Mouse (Mus musculus) heart, embryonic 16.5 days (tissue): ENCODE results near the gene 1700007K13Rik. TPM values are rescaled to one million over a fixed set of nuclear protein-coding genes. Genes with fewer than 3 reads are reported as not detected.

ENCODE experiments used
- ATAC-seq: fragments of 200-750 bp; cut with Nextera tagmentation; replicated peaks from 2 replicates; pipeline ENCODE4 v1.8.0; 2017; ENCODE audit warnings: moderate number of reproducible peaks; ENCODE audit not compliant: insufficient read depth, low FRiP score; ENCODE audit errors: extremely low read depth
- H3K27ac ChIP-seq: fragments of 300-500 bp; sonication (generic); 2 replicates; pipeline ENCODE4 v1.5.1; 2014; ENCODE audit warnings: mild to moderate bottlenecking, low read length, control low read depth, moderate library complexity
- H3K27me3 ChIP-seq: fragments of 300-500 bp; sonication (generic); 2 replicates; pipeline ENCODE4 v1.6.1; 2014; ENCODE audit warnings: low read length, mixed read lengths; ENCODE audit not compliant: control insufficient read depth, insufficient read depth
- H3K36me3 ChIP-seq: fragments of 300-500 bp; sonication (generic); 2 replicates; pipeline ENCODE4 v1.6.1; 2014; ENCODE audit not compliant: control insufficient read depth, insufficient read depth
- H3K4me1 ChIP-seq: fragments of 300-500 bp; sonication (generic); 2 replicates; pipeline ENCODE4 v1.6.1; 2014; ENCODE audit warnings: low read length, mixed read lengths; ENCODE audit not compliant: control insufficient read depth, insufficient read depth
- H3K4me2 ChIP-seq: fragments of 300-500 bp; sonication (generic); 2 replicates; pipeline ENCODE4 v1.6.1; 2014; ENCODE audit warnings: low read depth, mild to moderate bottlenecking, control low read depth, low read length
- H3K4me3 ChIP-seq: fragments of 300-500 bp; sonication (generic); 2 replicates; pipeline ENCODE4 v1.5.1; 2014; ENCODE audit warnings: mild to moderate bottlenecking, control low read depth, low read length
- H3K9ac ChIP-seq: fragments of 300-500 bp; sonication (generic); 2 replicates; pipeline ENCODE4 v1.6.1; 2014; ENCODE audit warnings: low read length, control low read depth
- H3K9me3 ChIP-seq: fragments of 300-500 bp; sonication (generic); replicated peaks from 2 replicates; pipeline ENCODE4 v1.6.1; 2016; ENCODE audit warnings: low read length; ENCODE audit not compliant: control insufficient read depth
- WGBS: fragments of 180-500 bp; shearing (Covaris S2); extraction: QIAGEN DNeasy Blood & Tissue Kit; methylation state at CpG from one replicate; pipeline ENCODE4 v1.1.7; 2014; 5-methylcytosine and 5-hydroxymethylcytosine counted together
- polyA plus RNA-seq: library from polyadenylated mRNA; unstranded; fragments of >200 nt; fragmentation: Nextera tagmentation; extraction: Ambion mirVana; gene quantifications from 2 replicates; pipeline ENCODE4 v1.2.1, GENCODE M21; 2015

1700007K13Rik gene
- polyA plus RNA-seq, 1 experiment from 2014 or later, result 0.71 TPM

DNA sequence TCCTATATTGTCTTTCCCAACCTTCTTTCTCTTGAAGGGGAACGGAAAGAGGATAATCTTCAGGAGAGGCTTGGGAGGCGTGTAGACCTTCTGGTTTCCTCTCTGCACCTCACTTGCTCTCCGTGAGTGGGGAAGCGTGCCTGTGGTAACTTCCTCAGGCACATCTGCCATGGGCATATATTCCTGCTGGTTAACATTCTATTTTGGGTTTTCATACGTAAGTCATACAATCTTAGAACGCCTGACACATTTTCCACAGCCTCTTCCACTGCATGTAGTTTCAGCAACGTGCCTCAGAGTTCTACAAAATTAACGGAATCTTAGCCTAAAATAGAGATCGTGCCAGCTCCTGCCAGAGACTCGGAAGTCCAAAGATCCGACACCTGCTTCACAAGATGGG is 30.7 kb downstream of the 1700007K13Rik start:
- no peak overlapping the region for H3K4me2 ChIP-seq
- no peak for ATAC-seq
- no peak overlapping the region for H3K27ac ChIP-seq
- H3K4me1 ChIP-seq, result no peaks in the 10 kb centered on the region
- no peaks in the 10 kb centered on the region for H3K36me3 ChIP-seq
- WGBS, result 76% methylated on average over 11 of the region's 11 CpGs
- H3K4me3 ChIP-seq, result no peak overlapping the region
- no peaks in the 10 kb centered on the region for H3K27me3 ChIP-seq
- H3K9me3 ChIP-seq, result no peaks in the 10 kb centered on the region
- H3K9ac ChIP-seq, result no peak overlapping the region

GRCm38 (mm10) chr2:28433512-28433911 is 32.6 kb downstream of the 1700007K13Rik start:
- H3K4me3 ChIP-seq, result no peak overlapping the region
- H3K27me3 ChIP-seq, result no peaks in the 10 kb centered on the region
- no peak overlapping the region for H3K9ac ChIP-seq
- no CpG with 5 or more reads among the region's 2 CpGs for WGBS
- H3K9me3 ChIP-seq, result no peaks in the 10 kb centered on the region
- H3K4me2 ChIP-seq, result no peak overlapping the region
- no peaks in the 10 kb centered on the region for H3K4me1 ChIP-seq
- ATAC-seq, result no peak
- H3K27ac ChIP-seq, result no peak overlapping the region
- no peaks in the 10 kb centered on the region for H3K36me3 ChIP-seq

GRCm38 (mm10) chr2:28432811-28433210 is 33.3 kb downstream of the 1700007K13Rik start:
- no peak overlapping the region for H3K4me2 ChIP-seq
- H3K9ac ChIP-seq, result no peak overlapping the region
- H3K4me3 ChIP-seq, result no peak overlapping the region
- no peak overlapping the region for H3K27ac ChIP-seq
- no peaks in the 10 kb centered on the region for H3K9me3 ChIP-seq
- no peaks in the 10 kb centered on the region for H3K4me1 ChIP-seq
- H3K27me3 ChIP-seq, result no peaks in the 10 kb centered on the region
- no peaks in the 10 kb centered on the region for H3K36me3 ChIP-seq
- 9% methylated on average over 1 of the region's 1 CpGs for WGBS
- ATAC-seq, result no peak

DNA sequence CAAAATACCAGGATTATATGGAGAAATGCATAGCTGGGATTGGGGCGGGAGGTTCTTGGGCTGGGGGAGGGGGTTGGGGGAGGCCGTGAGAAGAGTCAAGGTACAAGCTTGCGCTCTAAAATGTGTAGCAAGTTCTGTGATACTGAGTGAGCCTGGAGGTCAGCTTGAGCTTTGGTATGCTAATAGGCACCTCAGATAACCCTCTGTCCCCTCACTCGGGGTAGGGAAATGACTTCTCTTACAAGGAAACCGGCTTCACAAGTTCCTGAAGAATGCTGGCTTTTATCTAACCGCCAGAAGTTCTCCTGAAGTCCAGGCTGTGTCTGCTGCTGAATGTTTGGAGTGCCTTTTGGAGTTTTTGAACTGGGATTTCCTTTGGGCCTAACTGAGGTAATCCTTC is 35.3 kb downstream of the 1700007K13Rik start:
- WGBS, result 38% methylated on average over 6 of the region's 6 CpGs
- Histone ChIP-seq H3K4me2 (no peak overlapping the region), H3K27ac (no peak overlapping the region)

DNA sequence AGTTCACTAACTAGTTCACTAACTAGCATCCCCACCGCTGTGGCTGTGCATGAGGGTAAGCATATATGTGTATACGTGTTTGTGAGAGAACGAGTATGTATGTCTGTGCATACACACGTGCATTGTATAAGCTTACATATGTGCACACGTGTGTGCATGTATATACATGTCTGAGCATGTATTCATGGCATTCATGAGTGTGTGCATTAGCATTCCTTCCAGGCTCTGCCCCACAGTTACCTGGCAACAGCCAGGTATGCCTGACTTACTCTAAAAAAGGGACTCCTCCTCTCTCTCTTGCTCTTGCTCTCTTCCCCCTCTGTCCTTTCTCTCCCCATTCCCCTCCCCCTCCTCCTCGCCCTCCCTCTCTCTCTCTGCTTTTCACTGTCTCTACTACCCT is 38.9 kb downstream of the 1700007K13Rik start:
- no peaks in the 10 kb centered on the region for H3K27me3 ChIP-seq
- WGBS, result 82% methylated on average over 6 of the region's 6 CpGs
- H3K4me2 ChIP-seq, result no peak overlapping the region
- peaks cover 2% of the 10 kb centered on the region; the same call in 1 of the 2 replicates for H3K9me3 ChIP-seq
- no peaks in the 10 kb centered on the region for H3K4me1 ChIP-seq
- no peaks in the 10 kb centered on the region for H3K36me3 ChIP-seq
- no peak for ATAC-seq
- H3K9ac ChIP-seq, result no peak overlapping the region
- no peak overlapping the region for H3K4me3 ChIP-seq
- no peak overlapping the region for H3K27ac ChIP-seq

More for the DNA sequence above, 35.3 kb downstream of the 1700007K13Rik start:
- Histone ChIP-seq H3K4me3 (no peak overlapping the region), H3K9me3 (no peaks in the 10 kb centered on the region), H3K27me3 (no peaks in the 10 kb centered on the region), H3K4me1 (no peaks in the 10 kb centered on the region), H3K36me3 (no peaks in the 10 kb centered on the region), H3K9ac (no peak overlapping the region)
- no peak for ATAC-seq

DNA sequence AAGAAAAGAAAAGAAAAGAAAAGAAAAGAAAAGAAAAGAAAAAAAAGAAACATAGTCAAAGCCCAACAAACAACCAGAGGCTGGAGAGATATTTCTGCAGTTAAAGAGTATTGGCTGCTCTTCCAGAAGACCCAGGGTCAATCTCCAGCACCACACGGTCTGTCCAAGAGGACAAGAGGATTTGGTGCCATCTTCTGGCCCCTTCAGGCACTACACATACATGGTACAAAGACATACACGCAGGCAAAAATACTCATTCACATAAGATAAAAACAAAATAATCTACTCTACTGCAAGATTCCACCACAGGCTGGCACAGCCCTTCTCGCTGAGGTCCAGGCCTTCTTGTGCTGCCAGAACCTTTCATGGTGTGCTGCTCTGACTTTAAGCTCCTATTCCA is 43.0 kb downstream of the 1700007K13Rik start:
- Histone ChIP-seq H3K27ac (no peak overlapping the region), H3K36me3 (no peaks in the 10 kb centered on the region), H3K4me1 (no peaks in the 10 kb centered on the region), H3K4me2 (no peak overlapping the region), H3K27me3 (peaks cover 4% of the 10 kb centered on the region), H3K9me3 (peaks cover 2% of the 10 kb centered on the region; the same call in 1 of the 2 replicates), H3K9ac (no peak overlapping the region), H3K4me3 (no peak overlapping the region)
- ATAC-seq, result no peak
- WGBS, result 32% methylated on average over 3 of the region's 3 CpGs

DNA sequence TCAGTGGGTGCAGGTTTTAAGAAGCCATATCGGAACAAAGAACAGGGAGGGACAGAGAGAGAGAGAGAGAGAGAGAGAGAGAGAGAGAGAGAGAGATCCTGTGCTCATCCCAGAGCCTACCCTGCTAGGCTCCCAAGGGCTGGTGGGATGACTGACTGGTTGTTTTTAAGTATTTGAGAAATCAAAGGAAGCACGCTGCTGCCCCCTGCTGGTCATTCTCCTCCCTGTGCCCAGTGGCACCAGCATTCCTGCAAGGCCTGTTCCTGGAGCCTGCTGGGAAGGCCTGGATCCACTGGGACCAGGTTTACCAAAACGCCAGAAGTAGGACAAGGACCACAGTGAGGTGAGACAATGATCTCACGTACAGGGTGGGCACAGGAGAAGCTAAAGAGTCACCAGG is 46.2 kb downstream of the 1700007K13Rik start:
- H3K27me3 ChIP-seq, result peaks cover 4% of the 10 kb centered on the region
- H3K9ac ChIP-seq, result no peak overlapping the region
- no peaks in the 10 kb centered on the region for H3K36me3 ChIP-seq
- WGBS, result 13% methylated on average over 4 of the region's 4 CpGs
- H3K9me3 ChIP-seq, result peaks cover 2% of the 10 kb centered on the region; the same call in 1 of the 2 replicates
- H3K4me3 ChIP-seq, result no peak overlapping the region
- no peak overlapping the region for H3K27ac ChIP-seq
- no peak for ATAC-seq
- H3K4me2 ChIP-seq, result no peak overlapping the region
- peaks cover 14% of the 10 kb centered on the region for H3K4me1 ChIP-seq

DNA sequence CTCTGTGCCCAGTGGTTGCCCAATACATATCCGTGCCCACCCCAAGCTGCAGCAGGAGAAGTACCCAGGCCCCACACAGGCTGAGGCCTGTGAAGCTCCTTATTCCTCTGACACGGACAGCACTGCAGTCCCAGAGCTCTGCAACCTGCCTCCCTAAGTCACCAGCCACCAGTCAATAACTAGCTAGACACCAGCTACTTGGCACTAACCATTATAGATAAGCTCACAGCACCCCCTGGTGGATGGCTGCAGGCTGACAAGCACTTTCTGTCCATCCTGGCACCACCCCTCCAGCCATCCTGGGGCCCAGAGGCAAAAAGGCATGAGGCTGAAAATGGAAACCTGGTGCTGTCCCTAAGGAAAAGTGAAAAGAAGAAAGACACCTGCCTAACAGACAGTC is 48.1 kb downstream of the 1700007K13Rik start:
- Histone ChIP-seq H3K27ac (no peak overlapping the region), H3K4me3 (no peak overlapping the region), H3K9me3 (no peaks in the 10 kb centered on the region), H3K9ac (no peak overlapping the region), H3K4me2 (no peak overlapping the region), H3K4me1 (peaks cover 18% of the 10 kb centered on the region), H3K27me3 (peaks cover 4% of the 10 kb centered on the region), H3K36me3 (no peaks in the 10 kb centered on the region)
- ATAC-seq, result no peak
- 44% methylated on average over 2 of the region's 2 CpGs for WGBS

- 94% methylated on average over 1 of the region's 1 CpGs for WGBS
- no peaks in the 10 kb centered on the region for H3K9me3 ChIP-seq
- ATAC-seq, result no peak
These were observed 49.6 kb downstream of the 1700007K13Rik start for GRCm38 (mm10) chr2:28416511-28416910.

More at GRCm38 (mm10) chr2:28416511-28416910, 49.6 kb downstream of the 1700007K13Rik start:
- peaks cover 4% of the 10 kb centered on the region for H3K27me3 ChIP-seq
- H3K4me3 ChIP-seq, result no peak overlapping the region
- H3K4me2 ChIP-seq, result no peak overlapping the region
- H3K27ac ChIP-seq, result no peak overlapping the region
- H3K9ac ChIP-seq, result no peak overlapping the region
- peaks cover 18% of the 10 kb centered on the region for H3K4me1 ChIP-seq
- no peaks in the 10 kb centered on the region for H3K36me3 ChIP-seq
